Mouse (Mus musculus) R1 (cell line): Measurements from ENCODE around the gene Zfp239.
A peak's percentile ranks its signal among the peaks of the same experiment; 100 is the strongest.
"Not testable (repeated sequence)": the region's sequence is repeated elsewhere in the genome, so short reads cannot be mapped to it uniquely, and the experiment has no call there.

Experiments
- DNase-seq: peaks from one replicate; pipeline ENCODE4 v3.0.0-alpha.2; 2018; ENCODE audit warnings: low read depth, low spot score

Zfp239 gene

GRCm38 (mm10) chr6:117861848-117862247 is at the start of gene Zfp239:
Gene Zfp239, plus strand, starts transcription at chr6:117862100.
- peak; percentile 52 for DNase-seq

- DNase-seq, result peak; percentile 51
These were observed 47.2 kb upstream of the Zfp239 start for GRCm38 (mm10) chr6:117814681-117815080.

GRCm38 (mm10) chr6:117817108-117817541 is 44.8 kb upstream of the Zfp239 start:
- no peak for DNase-seq

GRCm38 (mm10) chr6:117820327-117820726 is 41.6 kb upstream of the Zfp239 start:
- no peak for DNase-seq

- DNase-seq, result peak; percentile 67
These were observed 36.5 kb upstream of the Zfp239 start for GRCm38 (mm10) chr6:117825369-117825768.

GRCm38 (mm10) chr6:117828273-117828672 is 33.6 kb upstream of the Zfp239 start:
- DNase-seq, result peak; percentile 80

- peak; percentile 94 for DNase-seq
These were observed 21.0 kb upstream of the Zfp239 start, which contains the start of gene Zfp637 for GRCm38 (mm10) chr6:117840686-117841510. Gene Zfp637, plus strand, starts transcription at chr6:117841180.

- DNase-seq, result no peak
These were observed 20.4 kb upstream of the Zfp239 start for GRCm38 (mm10) chr6:117841511-117841955.

GRCm38 (mm10) chr6:117844597-117844996 is 17.3 kb upstream of the Zfp239 start:
- no peak for DNase-seq

- DNase-seq, result not testable (repeated sequence)
These were observed 15.2 kb upstream of the Zfp239 start for GRCm38 (mm10) chr6:117846671-117847070.

- DNase-seq, result peak; percentile 45
These were observed 14.1 kb upstream of the Zfp239 start for GRCm38 (mm10) chr6:117847772-117848171.

- no peak for DNase-seq
These were observed 13.3 kb upstream of the Zfp239 start for GRCm38 (mm10) chr6:117848577-117848976.

- DNase-seq, result peak; percentile 43
These were observed 10.2 kb upstream of the Zfp239 start for GRCm38 (mm10) chr6:117851747-117852146.

- peak; percentile 57 for DNase-seq
These were observed 3.9 kb upstream of the Zfp239 start for GRCm38 (mm10) chr6:117857990-117858389.

GRCm38 (mm10) chr6:117862465-117862864 is 565 bp downstream of the Zfp239 start:
- no peak for DNase-seq

- peak; percentile 88 for DNase-seq
These were observed 1.2 kb downstream of the Zfp239 start for GRCm38 (mm10) chr6:117862899-117863620.

GRCm38 (mm10) chr6:117863751-117864150 is 1.9 kb downstream of the Zfp239 start:
- no peak for DNase-seq

GRCm38 (mm10) chr6:117868187-117868586 is 6.3 kb downstream of the Zfp239 start:
- no peak for DNase-seq

- DNase-seq, result peak; percentile 86
These were observed 9.1 kb downstream of the Zfp239 start for GRCm38 (mm10) chr6:117871034-117871433.

- not testable (repeated sequence) for DNase-seq
These were observed 11.6 kb downstream of the Zfp239 start for GRCm38 (mm10) chr6:117873450-117873849.

- no peak for DNase-seq
These were observed 12.9 kb downstream of the Zfp239 start for GRCm38 (mm10) chr6:117874621-117875281.
